Mouse (Mus musculus): ENCODE measurements at regions not wholly inside any gene's neighbourhood (a gene's known extent, or its start where the extent isn't known, plus 50 kb on each side); places are given as distances from the start of the nearest gene placed in this dataset.

GRCm38 (mm10) chr19:14319677-14320191 is 278.1 kb downstream of the Tle4 start:
- 68% methylated on average over 3 of the region's 3 CpGs for WGBS
- Histone ChIP-seq H3K27me3 (ENCODE audit: insufficient read depth, poor library complexity, severe bottlenecking) (no peaks in the 10 kb centered on the region), H3K4me3 (no peak overlapping the region), H3K9me3 (no peaks in the 10 kb centered on the region), H3K4me1 (replicated peaks) (peaks cover under 1% of the 10 kb centered on the region), H3K36me3 (no peaks in the 10 kb centered on the region), H3K27ac (no peak overlapping the region)
- no peak for DNase-seq (ENCODE audit: low spot score)

- 57% methylated on average over 9 of the region's 9 CpGs for WGBS
- H3K36me3 ChIP-seq: no peaks in the 10 kb centered on the region
- no peaks in the 10 kb centered on the region for H3K9me3 ChIP-seq
- H3K4me1 ChIP-seq (replicated peaks): peaks cover 15% of the 10 kb centered on the region
- no peak overlapping the region for H3K27ac ChIP-seq
- DNase-seq (ENCODE audit: low spot score): no peak
- H3K27me3 ChIP-seq (ENCODE audit: insufficient read depth, poor library complexity, severe bottlenecking): no peaks in the 10 kb centered on the region
- H3K4me3 ChIP-seq: no peak overlapping the region
Measured at GRCm38 (mm10) chr19:14325353-14326052, 272.3 kb downstream of the Tle4 start.

DNA sequence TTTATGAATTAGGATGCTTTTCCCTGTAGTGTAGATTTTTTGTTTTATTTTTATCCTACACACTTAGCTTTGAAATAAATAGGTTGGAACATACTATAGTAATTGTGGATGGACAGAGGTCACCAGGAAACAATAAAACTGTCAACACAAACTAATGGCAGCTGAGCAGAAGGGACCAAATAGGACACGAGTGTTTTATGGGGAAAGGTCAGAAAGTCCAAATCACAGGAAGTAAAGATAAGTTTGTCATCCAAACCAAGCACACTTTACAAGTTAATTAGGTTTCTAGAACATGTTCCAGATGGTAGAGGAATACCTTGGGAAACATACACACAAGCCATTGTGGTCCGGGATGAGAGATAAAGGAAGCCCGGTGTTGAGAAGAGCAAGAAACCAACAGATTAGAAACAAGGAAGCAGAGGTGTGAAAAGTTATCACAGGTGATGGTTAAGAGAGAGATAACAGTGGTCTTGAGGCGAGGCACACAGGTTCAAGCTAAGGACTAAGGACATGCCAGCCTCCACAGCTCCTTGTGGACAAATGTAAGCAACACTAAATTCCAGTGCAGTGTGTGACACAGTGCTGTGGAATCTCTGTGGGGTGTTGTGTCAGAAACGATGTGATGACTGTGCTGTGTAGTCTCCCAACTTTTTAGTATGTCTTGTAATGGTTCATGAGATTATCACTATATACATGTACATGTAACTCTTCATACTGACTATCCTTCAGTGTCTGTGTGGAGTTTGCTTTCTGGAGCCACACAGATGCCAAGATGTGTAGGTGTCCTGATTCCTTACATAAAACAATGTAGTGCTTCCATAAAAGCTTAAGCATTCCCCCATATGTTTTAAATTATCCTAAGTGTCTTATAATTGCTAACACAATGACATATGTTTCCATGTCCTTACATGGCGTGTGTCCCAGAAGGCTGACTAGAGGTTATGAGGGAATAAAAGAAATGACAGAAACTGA is 264.5 kb downstream of the Tle4 start:
- no peaks in the 10 kb centered on the region for H3K27me3 ChIP-seq (ENCODE audit: insufficient read depth, poor library complexity, severe bottlenecking)
- no peaks in the 10 kb centered on the region for H3K9me3 ChIP-seq
- H3K27ac ChIP-seq: no peak overlapping the region
- H3K4me3 ChIP-seq: no peak overlapping the region
- no peak for DNase-seq (ENCODE audit: low spot score)
- H3K4me1 ChIP-seq (replicated peaks): no peaks in the 10 kb centered on the region
- 77% methylated on average over 6 of the region's 6 CpGs for WGBS
- no peaks in the 10 kb centered on the region for H3K36me3 ChIP-seq

GRCm38 (mm10) chr19:14337025-14337424 is 260.8 kb downstream of the Tle4 start:
- H3K4me1 ChIP-seq (replicated peaks): no peaks in the 10 kb centered on the region
- H3K27me3 ChIP-seq (ENCODE audit: insufficient read depth, poor library complexity, severe bottlenecking): no peaks in the 10 kb centered on the region
- no peaks in the 10 kb centered on the region for H3K9me3 ChIP-seq
- WGBS: 55% methylated on average over 5 of the region's 5 CpGs
- no peak overlapping the region for H3K4me3 ChIP-seq
- DNase-seq (ENCODE audit: low spot score): peak; percentile 5
- no peaks in the 10 kb centered on the region for H3K36me3 ChIP-seq
- H3K27ac ChIP-seq: no peak overlapping the region

GRCm38 (mm10) chr19:14340759-14341158 is 257.1 kb downstream of the Tle4 start:
- H3K9me3 ChIP-seq: no peaks in the 10 kb centered on the region
- H3K27me3 ChIP-seq (ENCODE audit: insufficient read depth, poor library complexity, severe bottlenecking): no peaks in the 10 kb centered on the region
- no peaks in the 10 kb centered on the region for H3K36me3 ChIP-seq
- WGBS: 89% methylated on average over 2 of the region's 2 CpGs
- H3K27ac ChIP-seq: no peak overlapping the region
- H3K4me1 ChIP-seq (replicated peaks): no peaks in the 10 kb centered on the region
- no peak overlapping the region for H3K4me3 ChIP-seq
- DNase-seq (ENCODE audit: low spot score): no peak

DNA sequence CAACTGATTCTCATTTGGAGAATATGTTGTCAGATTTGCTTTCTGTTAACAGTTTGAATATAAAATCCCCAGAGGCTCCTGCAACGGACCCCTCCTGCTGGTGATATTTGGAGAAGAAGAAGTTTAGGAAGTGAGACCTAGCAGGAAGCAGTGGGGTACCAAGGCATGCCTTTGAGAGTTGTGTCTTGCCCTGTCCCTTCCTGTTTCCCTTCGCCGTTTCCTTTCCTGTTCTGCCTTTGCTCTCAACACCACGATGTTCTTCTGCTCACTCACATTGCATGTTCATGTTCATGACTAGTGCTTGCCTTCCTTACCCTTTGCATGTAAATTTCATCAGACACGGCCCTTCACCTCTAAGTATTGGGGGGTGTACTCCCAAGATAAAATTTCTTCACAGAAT is 254.0 kb downstream of the Tle4 start:
- Histone ChIP-seq H3K9me3 (no peaks in the 10 kb centered on the region), H3K27ac (no peak overlapping the region), H3K27me3 (ENCODE audit: insufficient read depth, poor library complexity, severe bottlenecking) (no peaks in the 10 kb centered on the region), H3K4me3 (no peak overlapping the region), H3K36me3 (no peaks in the 10 kb centered on the region), H3K4me1 (replicated peaks) (peaks cover 7% of the 10 kb centered on the region)
- WGBS: 76% methylated on average over 5 of the region's 5 CpGs
- DNase-seq (ENCODE audit: low spot score): no peak

- 91% methylated on average over 3 of the region's 3 CpGs for WGBS
- Histone ChIP-seq H3K9me3 (no peaks in the 10 kb centered on the region), H3K27me3 (ENCODE audit: insufficient read depth, poor library complexity, severe bottlenecking) (no peaks in the 10 kb centered on the region), H3K27ac (no peak overlapping the region), H3K4me3 (no peak overlapping the region), H3K4me1 (replicated peaks) (peaks cover 7% of the 10 kb centered on the region), H3K36me3 (no peaks in the 10 kb centered on the region)
- DNase-seq (ENCODE audit: low spot score): no peak
Measured at GRCm38 (mm10) chr19:14344467-14344866, 253.4 kb downstream of the Tle4 start.

DNA sequence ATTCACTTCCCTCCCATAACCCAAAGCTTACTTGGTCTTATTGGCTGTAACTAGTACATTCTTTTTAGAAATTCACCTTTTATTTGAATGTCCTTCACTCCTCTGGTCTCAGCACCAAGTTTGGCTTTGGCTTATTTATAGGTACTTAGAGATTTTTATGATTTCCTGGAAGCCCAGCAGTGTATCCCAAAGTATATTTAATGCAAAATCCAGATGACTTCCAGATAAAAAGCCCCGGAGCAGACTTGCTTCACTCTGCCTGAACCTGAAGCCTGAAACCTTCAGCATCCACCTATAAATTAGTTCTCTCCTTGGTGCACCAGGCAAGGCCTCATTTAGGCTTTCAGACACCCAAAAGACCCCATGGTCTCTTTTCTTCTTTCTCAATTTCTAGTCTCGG is 250.8 kb downstream of the Tle4 start:
- Histone ChIP-seq H3K27ac (no peak overlapping the region), H3K4me3 (no peak overlapping the region), H3K27me3 (ENCODE audit: insufficient read depth, poor library complexity, severe bottlenecking) (no peaks in the 10 kb centered on the region), H3K9me3 (no peaks in the 10 kb centered on the region), H3K4me1 (replicated peaks) (peaks cover 7% of the 10 kb centered on the region), H3K36me3 (no peaks in the 10 kb centered on the region)
- no peak for DNase-seq (ENCODE audit: low spot score)
- 60% methylated on average over 2 of the region's 2 CpGs for WGBS

GRCm38 (mm10) chr19:14347429-14347828 is 250.4 kb downstream of the Tle4 start:
- no peaks in the 10 kb centered on the region for H3K9me3 ChIP-seq
- no peaks in the 10 kb centered on the region for H3K27me3 ChIP-seq (ENCODE audit: insufficient read depth, poor library complexity, severe bottlenecking)
- no peaks in the 10 kb centered on the region for H3K36me3 ChIP-seq
- H3K4me3 ChIP-seq: no peak overlapping the region
- no peak overlapping the region for H3K27ac ChIP-seq
- DNase-seq (ENCODE audit: low spot score): no peak
- peaks cover 7% of the 10 kb centered on the region for H3K4me1 ChIP-seq (replicated peaks)

GRCm38 (mm10) chr19:14349753-14350152 is 248.1 kb downstream of the Tle4 start:
- H3K4me1 ChIP-seq (replicated peaks): peaks cover 7% of the 10 kb centered on the region
- H3K4me3 ChIP-seq: no peak overlapping the region
- H3K27me3 ChIP-seq (ENCODE audit: insufficient read depth, poor library complexity, severe bottlenecking): no peaks in the 10 kb centered on the region
- H3K27ac ChIP-seq: no peak overlapping the region
- no peaks in the 10 kb centered on the region for H3K36me3 ChIP-seq
- H3K9me3 ChIP-seq: no peaks in the 10 kb centered on the region
- 80% methylated on average over 2 of the region's 2 CpGs for WGBS
- DNase-seq (ENCODE audit: low spot score): no peak

- Histone ChIP-seq H3K27me3 (ENCODE audit: insufficient read depth, poor library complexity, severe bottlenecking) (no peaks in the 10 kb centered on the region), H3K9me3 (no peaks in the 10 kb centered on the region), H3K4me3 (no peak overlapping the region), H3K36me3 (no peaks in the 10 kb centered on the region), H3K27ac (no peak overlapping the region), H3K4me1 (replicated peaks) (peaks cover 7% of the 10 kb centered on the region)
- no peak for DNase-seq (ENCODE audit: low spot score)
- WGBS: 78% methylated on average over 4 of the region's 4 CpGs
Measured at GRCm38 (mm10) chr19:14351728-14352340, 246.0 kb downstream of the Tle4 start.

- 91% methylated on average over 3 of the region's 3 CpGs for WGBS
- Histone ChIP-seq H3K4me1 (replicated peaks) (peaks cover 3% of the 10 kb centered on the region), H3K36me3 (no peaks in the 10 kb centered on the region), H3K27me3 (ENCODE audit: insufficient read depth, poor library complexity, severe bottlenecking) (no peaks in the 10 kb centered on the region), H3K27ac (no peak overlapping the region), H3K9me3 (no peaks in the 10 kb centered on the region), H3K4me3 (no peak overlapping the region)
- DNase-seq (ENCODE audit: low spot score): no peak
Measured at GRCm38 (mm10) chr19:14352551-14352950, 245.3 kb downstream of the Tle4 start.

- WGBS: 88% methylated on average over 4 of the region's 4 CpGs
- DNase-seq (ENCODE audit: low spot score): no peak
- no peaks in the 10 kb centered on the region for H3K4me1 ChIP-seq (replicated peaks)
- no peaks in the 10 kb centered on the region for H3K9me3 ChIP-seq
- H3K4me3 ChIP-seq: no peak overlapping the region
- no peaks in the 10 kb centered on the region for H3K27me3 ChIP-seq (ENCODE audit: insufficient read depth, poor library complexity, severe bottlenecking)
- H3K27ac ChIP-seq: no peak overlapping the region
- H3K36me3 ChIP-seq: no peaks in the 10 kb centered on the region
Measured at GRCm38 (mm10) chr19:14353151-14353550, 244.7 kb downstream of the Tle4 start.

Measured in hindbrain, embryonic 10.5 days (tissue).